Mouse (Mus musculus) c-Kit-negative CD71-positive TER-119-positive erythroid progenitor cells, embryonic 14.5 days (primary cell): ENCODE measurements around the gene Gstp2.
"Not testable (repeated sequence)": the region's sequence is repeated elsewhere in the genome, so short reads cannot be mapped to it uniquely, and the experiment has no call there.

Experiments
- DNase-seq: peaks from one replicate; pipeline ENCODE4 v3.0.0-alpha.2; 2013; ENCODE audit warnings: low read depth, low spot score

Gene Gstp2

DNA sequence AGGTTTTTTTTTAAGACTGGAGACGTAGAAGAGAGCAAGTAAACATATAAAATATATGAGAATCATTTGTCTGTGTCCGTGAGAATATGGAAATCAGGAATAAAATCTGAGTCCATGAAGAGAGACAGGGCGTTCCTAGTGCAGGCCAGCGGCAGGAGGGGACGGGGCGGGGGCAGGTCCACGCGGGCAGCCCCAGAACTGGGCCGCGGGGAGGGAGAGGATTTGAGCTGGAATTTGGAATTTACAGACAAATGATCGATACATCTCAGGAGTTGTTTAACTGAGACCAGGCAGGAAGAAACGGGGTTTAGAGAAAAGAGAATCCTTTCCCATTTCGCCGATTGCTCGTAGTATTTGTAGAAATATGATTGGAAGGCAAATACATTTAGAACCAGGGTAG lies 24.5 kb upstream of the Gstp2 start:
- DNase-seq: no peak

DNA sequence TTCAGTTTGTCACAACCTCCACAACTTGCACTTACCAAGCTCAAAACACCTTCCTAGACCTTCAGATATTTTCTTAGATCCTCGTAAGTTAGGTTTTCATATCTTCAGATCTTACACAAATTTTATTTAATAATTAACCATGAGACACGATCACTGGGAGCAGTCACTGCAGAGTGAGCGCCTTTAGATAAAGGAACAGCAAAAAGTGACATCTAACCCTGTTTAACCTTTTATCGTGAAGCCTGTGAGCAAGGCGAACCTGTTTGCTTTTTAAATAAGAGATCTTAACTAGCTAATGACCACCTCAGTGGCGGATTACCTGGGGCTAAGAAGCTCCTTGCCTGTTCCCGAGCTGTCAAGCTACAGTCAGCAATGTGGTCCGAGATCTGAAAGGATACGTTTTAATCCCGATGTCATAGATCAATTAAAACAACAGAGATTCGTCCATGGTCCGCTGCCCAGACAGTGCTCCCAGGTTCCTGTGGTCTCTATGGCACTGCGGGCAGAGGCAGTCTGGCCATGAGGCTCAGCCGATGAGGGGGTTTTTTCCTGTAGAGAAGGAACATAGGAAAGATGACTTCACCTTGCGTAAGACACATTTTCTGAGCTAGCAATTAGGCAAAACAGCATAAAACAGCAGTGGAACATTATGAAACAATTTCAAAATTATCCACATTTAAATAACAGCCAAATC lies 23.0 kb upstream of the Gstp2 start:
- no peak for DNase-seq

DNA sequence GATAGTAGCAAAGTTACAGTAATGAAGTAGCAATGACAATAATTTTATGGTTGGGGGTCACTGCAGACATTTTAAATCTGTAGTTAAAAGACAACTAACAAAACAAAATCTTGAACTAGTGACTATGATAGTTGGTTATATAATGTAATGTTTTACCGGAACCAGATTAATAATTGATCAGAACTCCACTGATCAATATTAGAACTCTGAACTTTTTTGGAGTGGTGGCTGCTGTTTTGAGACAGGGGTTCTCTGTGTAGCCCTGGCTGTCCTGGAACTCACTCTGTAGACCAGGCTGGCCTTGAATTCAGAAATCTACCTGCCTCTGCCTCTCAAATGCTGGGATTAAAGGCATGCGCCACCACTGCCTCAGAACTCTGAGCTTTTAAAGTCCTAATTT lies 22.4 kb upstream of the Gstp2 start:
- not testable (repeated sequence) for DNase-seq

DNA sequence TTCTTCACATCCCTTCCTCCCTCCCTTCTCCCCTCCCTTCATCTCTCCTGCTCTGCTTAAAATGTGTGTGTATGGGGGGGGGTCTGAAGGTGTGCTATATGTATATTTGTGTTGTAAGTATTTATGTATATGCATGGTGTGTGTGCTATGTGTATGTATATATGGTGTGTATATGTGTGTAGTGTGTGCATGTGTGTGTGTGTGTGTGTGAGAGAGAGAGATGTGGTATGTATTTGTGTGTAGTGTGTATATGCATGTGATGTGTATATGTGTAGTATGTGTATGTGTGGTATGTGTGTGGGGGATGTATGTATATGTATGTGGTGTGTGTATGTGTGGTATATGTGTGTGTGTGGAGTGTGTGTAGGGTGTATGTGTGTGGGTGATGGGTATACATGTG lies 21.1 kb upstream of the Gstp2 start:
- DNase-seq: no peak

DNA sequence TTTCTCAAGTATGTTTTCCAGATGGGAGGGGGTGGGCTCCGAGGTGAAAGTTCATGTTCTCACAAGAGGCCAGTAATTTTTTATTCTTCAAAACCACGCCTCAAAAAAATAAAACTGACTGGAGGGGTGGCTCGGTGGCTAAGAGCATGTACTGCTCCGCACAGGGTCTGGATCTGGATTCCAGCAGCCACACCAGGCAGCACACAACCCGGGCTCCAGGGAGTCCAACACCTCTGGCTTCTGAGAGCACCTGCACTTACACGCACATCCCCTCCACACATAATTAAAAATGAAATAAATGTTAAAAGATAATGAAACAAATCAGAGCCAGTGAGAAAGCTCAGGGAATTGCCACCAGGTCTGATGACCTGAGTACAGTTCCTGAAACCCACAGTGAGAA lies 20.5 kb upstream of the Gstp2 start:
- no peak for DNase-seq

DNA sequence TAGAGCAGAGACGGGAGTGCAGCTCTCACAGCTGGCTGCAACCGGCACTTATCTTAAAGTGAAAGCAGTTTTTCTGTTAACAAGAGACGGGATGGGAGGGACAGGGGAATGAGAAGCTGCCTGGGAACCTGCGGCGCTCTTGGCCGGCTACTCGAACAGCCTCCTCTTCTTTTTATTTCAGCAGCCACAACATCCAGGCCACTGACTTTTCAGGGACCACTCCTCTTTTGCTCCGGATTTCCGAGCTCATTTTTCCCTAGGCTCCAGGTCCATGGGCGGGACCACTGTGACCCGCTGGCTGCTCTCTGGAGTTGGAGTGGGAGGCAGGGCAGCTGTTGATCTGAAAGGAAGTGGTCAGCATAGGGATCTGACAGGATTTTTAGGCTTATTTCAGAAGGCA lies 18.7 kb upstream of the Gstp2 start:
- DNase-seq: not testable (repeated sequence)

DNA sequence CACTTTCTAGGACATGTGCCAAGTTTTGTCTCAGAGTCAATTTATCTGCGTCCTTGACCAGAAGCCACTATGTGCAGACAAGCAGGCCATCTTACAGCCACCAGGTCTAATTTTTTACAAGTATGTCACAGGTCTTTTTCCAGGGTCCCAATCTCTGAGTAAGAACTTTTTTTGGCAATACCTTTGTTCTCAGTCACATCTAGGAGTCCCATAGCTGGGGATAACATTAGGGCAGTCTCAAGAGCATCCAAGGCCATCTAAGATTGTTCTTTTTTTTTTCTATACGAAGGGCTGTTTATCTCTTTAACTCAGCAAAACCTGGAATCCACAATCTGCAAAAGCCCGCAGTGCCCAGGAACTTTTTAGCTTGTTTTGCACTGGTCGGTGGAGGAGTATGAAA lies 17.5 kb upstream of the Gstp2 start:
- DNase-seq: not testable (repeated sequence)

DNA sequence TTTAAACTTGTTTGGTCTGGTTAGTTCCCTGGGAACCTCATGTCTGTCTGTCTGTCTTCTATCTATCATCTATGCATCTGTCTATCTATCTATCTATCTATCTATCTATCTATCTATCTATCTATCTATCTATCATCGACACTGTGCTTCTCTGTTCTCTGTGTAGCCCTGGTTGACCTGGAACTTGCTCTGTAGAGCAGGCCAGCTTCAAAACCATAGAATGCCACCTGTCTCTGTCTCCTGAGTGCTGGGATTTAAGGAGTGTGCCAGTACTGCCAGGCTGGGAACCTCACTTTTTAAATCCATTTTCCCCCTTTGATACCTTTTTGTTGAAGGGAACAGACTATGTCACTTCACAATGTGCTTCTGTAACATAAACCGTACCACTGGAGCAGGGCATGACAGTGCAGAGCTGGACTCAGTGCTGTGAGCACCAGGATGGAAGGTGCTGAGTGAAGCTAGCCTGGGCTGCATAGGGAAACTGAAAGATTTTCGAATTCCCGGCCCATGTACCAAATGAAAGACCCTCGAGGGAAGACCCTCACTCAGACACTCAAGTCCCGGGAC lies 15.2 kb upstream of the Gstp2 start:
- DNase-seq: no peak

DNA sequence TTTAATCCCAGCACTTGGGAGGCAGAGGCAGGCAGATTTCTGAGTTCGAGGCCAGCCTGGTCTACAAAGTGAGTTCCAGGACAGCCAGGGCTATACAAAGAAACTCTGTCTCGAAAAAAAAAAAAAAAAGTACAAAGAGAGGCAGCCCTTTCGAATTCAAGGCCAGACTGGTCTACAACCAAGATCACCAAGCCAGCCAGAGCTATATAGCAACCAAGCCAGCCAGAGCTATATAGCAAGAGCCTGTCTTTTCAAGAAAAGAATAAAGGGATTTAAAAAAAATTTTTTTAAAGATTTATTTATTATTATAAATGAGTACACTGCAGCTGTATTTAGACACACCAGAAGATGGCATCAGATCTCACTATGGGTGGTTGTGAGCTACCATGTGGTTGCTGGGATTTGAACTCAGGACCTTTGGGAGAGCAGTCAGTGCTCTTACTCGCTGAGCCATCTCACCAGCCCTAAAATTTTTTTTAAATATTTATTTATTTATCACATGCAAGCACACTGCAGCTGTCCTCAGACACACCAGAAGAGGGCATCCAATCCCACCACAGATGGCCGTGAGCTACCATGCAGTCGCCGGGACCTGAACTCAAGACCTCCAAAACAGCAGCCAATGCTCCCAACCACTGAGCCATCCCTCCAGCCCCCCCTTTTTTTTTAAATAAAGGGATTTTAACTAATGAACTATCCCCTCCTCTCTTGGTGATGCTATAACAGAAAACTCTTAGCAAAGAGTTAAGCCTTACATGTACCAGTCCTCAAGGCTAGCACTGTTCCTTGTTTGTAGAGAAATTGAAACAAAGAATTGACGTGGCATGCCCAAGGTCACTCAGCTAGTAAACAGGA lies 14.4 kb upstream of the Gstp2 start:
- not testable (repeated sequence) for DNase-seq

DNA sequence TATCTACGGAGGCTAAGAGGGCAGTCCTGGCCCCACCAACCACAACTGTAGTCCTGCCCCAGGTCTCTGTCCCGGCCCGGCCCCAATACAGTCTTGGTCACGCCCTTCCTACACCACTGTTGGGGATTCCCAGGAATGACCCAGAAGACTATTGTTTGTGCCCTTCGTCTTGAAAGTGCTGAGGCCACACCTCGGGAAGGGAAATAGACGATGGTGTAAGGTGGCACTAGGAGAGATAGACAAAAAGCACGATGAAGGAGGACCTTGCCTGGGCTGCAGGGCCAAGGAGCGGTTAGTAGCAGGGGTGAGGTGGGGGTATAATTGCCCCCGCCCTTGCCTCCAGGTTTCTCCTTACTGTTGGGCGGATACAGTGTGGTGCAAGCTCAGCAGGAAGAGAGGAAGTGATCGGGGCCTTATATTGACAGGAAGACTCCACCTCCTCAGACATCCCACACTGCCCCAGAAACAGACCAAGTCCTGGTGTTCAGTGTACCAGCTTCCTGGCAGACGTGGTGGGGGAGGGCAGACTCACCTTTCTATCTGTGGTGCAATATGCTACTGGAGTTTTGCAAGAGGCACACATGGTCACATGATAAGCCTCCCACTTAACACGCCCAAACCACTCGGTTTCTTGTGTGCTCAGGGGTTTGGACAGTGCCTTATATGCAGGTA lies 13.4 kb upstream of the Gstp2 start, which contains the start of gene Gstp3:
TSS of gene Gstp3 (minus strand) at position 501 of the 672 bp plus-strand sequence.
- no peak for DNase-seq

DNA sequence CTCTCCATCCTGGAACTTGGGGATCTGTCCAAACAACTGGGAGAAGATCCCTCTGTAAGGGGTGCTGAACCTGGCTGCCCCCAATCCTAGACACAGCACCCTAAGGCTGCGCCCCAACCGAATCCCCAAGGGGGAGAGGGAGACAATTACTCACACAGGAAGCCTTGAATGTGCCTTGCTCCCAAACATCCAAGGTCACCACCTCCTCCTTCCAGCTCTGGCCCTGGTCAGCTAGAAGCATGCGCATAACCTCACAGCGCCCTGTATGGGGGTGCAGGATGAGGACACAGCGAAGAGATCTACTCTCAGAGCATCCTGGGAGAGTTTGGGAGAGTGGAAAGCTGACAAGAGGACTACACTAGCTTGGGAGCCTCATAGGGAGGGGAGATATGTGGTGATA lies 12.8 kb upstream of the Gstp2 start:
- DNase-seq: no peak

DNA sequence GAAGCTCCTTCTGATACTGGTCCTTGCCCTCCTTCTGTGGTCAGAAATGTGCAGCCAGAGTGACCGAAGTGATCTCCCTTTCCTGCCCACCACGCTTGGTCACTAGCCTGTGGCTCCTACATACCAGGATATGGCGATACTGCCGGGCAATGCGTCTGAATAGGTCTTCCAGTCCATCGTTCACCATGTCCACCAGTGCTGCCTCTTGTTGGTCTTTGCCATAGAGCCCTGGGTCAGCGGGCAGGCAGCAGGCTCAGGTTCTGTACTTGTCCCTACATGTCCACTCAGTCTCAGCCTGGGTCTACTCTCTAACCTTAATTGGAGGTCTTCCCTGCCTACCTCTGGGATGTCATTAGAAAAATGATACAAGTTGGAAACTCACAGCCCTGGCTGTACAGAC lies 12.1 kb upstream of the Gstp2 start:
- DNase-seq: no peak

DNA sequence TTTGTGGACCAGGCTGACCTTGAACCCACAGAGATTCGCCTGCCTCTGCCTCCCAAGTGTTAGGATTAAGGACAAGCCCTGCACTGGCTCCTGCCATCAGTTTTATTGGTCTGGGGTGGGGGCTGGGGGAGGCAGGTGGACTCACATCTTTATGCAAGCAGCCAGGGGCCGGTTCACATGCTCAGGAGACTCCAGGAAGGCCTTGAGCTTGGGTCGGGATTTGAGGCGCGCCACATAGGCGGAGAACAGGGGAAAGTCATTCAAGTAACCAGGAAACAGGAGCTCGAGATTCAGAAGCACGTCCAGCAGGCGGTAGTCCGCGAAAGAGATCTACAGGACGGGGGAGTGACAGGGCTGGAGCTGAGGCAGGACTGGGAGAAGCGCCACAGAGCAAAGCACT lies 11.6 kb upstream of the Gstp2 start:
- DNase-seq: no peak

DNA sequence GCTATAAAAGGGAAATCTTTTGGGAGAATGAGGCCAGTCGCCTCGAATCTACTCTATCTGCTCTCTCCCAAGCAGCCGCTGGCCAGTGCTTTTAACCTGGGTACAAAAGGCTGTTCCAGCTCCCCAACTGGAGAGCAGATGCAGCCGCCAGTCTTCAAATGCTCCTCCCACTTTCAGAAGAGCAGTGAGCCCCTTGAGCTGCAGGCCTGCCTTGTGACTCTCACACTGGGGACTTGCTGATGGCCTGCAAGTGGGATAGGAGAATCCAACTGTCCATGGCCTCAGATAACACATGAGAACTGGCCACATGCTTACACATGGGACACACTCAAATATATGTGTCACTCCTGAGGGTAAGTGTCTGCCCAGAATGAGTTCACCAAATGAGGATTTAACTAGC lies 10.9 kb upstream of the Gstp2 start:
- no peak for DNase-seq

DNA sequence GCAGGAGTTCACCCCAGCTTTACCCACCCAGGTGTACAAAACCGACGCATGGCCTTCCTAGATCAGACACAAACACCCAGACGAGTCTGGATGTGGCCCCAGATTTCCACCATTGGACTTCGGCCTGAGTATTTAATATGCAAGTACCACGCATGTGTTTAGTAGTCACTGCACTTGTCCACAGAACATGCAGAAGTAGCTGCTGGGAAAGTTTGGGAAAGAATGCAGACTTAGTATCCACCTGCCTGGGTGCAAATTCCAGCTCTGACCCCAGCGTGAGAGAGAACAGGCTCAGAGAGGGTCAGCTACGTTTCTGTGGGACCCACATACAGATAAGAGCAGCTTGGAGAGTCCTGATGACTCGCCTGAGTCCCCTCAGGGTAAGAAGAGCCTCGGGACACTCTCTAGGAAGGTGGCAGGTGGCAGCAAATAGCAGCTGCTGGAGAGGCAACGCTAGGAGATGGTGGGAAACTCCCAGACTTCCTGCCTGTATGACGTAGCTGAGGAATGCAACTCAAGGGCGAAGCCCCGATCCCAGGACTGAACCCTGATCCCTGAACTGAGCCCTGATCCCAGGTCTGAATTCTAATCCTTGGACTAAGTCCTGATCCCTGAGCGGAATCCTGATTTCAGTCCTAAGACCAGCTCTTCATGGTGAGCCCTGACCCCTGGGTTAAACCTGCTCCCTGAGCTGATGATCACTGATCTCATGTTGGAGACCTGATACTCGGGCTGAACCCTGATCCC lies 10.3 kb upstream of the Gstp2 start:
- DNase-seq: no peak

DNA sequence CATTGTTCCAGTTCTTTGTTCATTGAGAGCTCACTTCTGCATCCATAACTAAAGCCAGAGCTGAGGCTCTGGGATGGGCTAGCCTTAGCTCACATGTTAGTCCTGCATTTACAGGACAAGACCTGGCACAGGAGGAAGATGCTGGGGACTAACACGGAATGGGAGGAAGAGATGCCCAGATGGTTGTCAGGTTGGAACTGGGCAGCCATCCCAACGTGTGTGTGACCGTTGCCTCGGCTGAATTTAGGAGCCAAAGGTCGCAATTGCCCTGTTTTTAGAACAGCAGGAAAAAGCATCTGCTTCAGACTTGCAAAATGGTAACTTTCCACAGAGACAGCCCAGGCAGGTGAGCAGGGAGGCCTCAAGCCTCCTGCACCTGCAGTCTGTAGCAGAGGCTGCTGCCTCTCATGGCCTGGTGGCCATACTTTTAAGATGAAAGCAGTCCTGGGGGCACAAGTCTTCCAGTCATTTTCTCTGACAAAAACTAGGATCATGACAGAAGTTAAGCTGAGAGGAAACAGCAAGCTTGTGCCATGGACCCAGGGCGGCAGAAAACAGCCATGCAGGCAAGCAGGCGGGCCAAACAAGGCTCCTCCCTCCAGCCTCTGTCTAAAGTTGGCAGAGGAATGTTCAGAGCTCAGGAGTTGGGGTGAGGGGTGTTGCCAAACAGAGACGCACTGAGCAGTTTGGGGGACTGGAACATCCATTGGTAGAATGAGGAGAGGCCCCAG lies 9.6 kb upstream of the Gstp2 start:
- DNase-seq: no peak

DNA sequence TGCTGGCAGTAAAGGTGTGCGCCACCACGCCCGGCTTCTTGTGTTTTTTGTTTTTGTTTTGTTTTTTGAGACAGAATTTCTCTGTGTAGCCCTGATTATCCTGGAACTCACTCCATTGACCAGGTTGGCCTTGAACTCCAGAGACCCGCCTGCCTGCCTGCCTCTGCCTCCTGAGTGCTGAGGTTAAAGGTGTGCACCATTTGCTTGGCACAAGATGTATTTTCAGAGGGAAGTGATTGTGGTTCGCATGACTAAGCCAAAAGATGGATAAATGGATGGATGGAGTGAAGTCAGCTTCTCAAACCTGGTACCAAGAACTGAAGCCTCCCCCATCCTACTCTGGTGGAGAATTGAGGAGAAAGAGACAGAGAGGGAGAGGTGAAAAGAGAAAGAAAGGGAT lies 8.8 kb upstream of the Gstp2 start:
- no peak for DNase-seq

DNA sequence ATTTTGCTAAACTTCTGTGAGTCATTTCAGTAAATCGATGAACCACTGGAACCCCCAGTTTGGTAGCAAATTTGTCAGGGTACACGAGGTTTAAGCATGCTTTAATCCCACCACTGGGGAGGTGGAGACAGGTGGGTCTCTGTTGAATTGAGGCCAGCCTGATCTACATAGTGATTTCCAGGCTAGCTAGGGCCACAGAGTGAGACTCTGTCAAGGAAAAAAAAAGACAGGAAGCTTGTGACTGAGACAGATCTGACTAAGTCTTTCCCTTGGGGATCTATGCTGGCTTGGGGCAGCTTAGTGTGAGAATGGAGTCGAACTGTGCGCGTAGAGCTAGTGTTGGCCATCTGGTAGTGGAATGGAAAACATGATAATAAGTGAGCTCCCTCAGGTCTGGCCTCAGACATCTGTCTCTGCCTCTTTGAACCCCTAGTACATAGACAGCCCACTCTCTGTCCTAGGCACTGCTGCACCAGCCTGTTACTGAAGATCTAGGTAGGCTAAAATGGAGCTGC lies 6.8 kb upstream of the Gstp2 start:
- DNase-seq: no peak

DNA sequence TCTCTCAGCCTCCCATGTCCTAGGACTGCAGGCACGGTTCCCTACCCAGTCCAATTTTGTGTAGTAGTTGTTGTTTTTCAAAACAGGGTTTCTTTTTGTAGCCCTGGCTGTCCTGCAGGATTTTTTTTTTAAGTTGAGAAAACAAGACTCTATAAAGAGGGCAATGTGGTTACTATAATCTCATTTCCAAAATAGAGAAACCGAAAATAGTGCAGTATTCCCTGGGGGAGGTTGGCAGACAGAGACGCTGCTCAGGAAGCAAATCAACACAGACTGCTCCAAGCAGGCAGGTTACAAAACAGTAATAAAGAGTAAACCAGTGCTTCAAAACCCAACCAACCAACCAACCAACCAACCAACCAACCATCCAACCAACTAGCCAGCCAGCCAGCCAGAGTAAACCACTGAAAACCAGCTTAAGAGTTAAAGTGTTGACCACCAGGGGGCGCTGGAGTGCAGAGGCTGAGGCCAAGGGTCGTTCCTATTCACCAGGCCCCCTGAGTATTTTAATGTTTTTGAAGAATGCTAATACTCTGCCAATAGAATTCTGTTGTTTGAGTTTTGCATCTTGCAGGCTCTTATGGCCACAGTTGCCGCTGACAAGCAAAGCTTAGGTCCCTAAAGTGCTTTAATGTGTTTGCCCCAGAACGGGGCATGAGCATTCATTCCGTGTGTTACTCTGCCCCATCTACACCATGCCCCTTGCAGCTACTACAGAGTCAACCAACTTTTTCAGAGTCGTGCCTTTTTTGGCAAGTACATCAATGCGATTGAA lies 6.1 kb upstream of the Gstp2 start:
- DNase-seq: no peak

DNA sequence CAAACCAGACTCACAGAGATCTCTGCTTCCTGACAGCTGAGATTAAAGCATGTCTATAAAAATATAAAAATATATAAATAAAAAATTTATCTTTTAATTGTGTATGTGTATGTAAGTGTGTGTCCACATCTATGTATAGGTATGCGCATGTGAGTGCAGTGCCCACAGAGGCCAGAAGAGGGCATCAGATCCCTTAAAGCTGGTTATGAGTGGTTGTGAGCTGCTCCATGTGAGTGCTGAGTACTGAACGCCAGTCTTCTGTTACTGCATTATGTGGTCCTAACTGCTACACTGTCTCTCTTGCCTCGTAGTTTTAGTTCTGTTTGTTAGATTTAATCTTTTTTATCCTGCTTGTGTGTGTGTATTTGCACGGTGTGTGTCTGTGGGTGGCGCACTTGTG lies 5.2 kb upstream of the Gstp2 start:
- no peak for DNase-seq
